Mouse (Mus musculus): ENCODE measurements around the gene Abcg1. TPM values are rescaled to one million over a fixed set of nuclear protein-coding genes. Genes with fewer than 3 reads are reported as not detected.

The Abcg1 gene
- polyA plus RNA-seq, 1 experiment from 2014 or later: 7.9 TPM

GRCm38 (mm10) chr17:31073273-31074052, 16.0 kb downstream of the Abcg1 start:
- Histone ChIP-seq H3K4me3 (peak overlapping the region; percentile 42), H3K4me1 (peaks cover 83% of the 10 kb centered on the region)
- 3% methylated on average over 31 of the region's 31 CpGs for WGBS

GRCm38 (mm10) chr17:31074053-31074590, 16.6 kb downstream of the Abcg1 start:
- H3K4me3 ChIP-seq: peak overlapping the region; percentile 42; the same call in 1 of the 2 replicates
- H3K36me3 ChIP-seq (replicated peaks): no peaks in the 10 kb centered on the region
- H3K27ac ChIP-seq: peak overlapping the region; percentile 76
- no peak for DNase-seq (ENCODE audit: extremely low spot score, low spot score)
- no peaks in the 10 kb centered on the region for H3K9me3 ChIP-seq
- H3K4me1 ChIP-seq: peaks cover 83% of the 10 kb centered on the region
- WGBS: 16% methylated on average over 7 of the region's 7 CpGs
- 0 out of 2 replicates have a peak, but pooled peaks cover 6% of the 10 kb centered on the region for H3K27me3 ChIP-seq (ENCODE audit: poor library complexity, severe bottlenecking)

More at GRCm38 (mm10) chr17:31073273-31074052, 16.0 kb downstream of the Abcg1 start:
- peak; percentile 79 for DNase-seq (ENCODE audit: extremely low spot score, low spot score)
- no peaks in the 10 kb centered on the region for H3K9me3 ChIP-seq
- peak overlapping the region; percentile 76 for H3K27ac ChIP-seq
- no peaks in the 10 kb centered on the region for H3K36me3 ChIP-seq (replicated peaks)
- 0 out of 2 replicates have a peak, but pooled peaks cover 6% of the 10 kb centered on the region for H3K27me3 ChIP-seq (ENCODE audit: poor library complexity, severe bottlenecking)

- no peaks in the 10 kb centered on the region for H3K36me3 ChIP-seq (replicated peaks)
Observed at GRCm38 (mm10) chr17:31074666-31075065, 17.2 kb downstream of the Abcg1 start.

GRCm38 (mm10) chr17:31075471-31075870, 18.0 kb downstream of the Abcg1 start:
- H3K27me3 ChIP-seq (ENCODE audit: poor library complexity, severe bottlenecking): 0 out of 2 replicates have a peak, but pooled peaks cover 6% of the 10 kb centered on the region
- WGBS: 87% methylated on average over 5 of the region's 5 CpGs
- no peaks in the 10 kb centered on the region for H3K36me3 ChIP-seq (replicated peaks)
- no peaks in the 10 kb centered on the region for H3K9me3 ChIP-seq
- H3K27ac ChIP-seq: peak overlapping the region; percentile 76; the same call in 1 of the 2 replicates
- H3K4me1 ChIP-seq: peaks cover 87% of the 10 kb centered on the region
- DNase-seq (ENCODE audit: extremely low spot score, low spot score): no peak
- H3K4me3 ChIP-seq: no peak overlapping the region

More at GRCm38 (mm10) chr17:31074666-31075065, 17.2 kb downstream of the Abcg1 start:
- Histone ChIP-seq H3K27ac (peak overlapping the region; percentile 76), H3K4me1 (peaks cover 86% of the 10 kb centered on the region), H3K4me3 (no peak overlapping the region), H3K9me3 (no peaks in the 10 kb centered on the region), H3K27me3 (ENCODE audit: poor library complexity, severe bottlenecking) (0 out of 2 replicates have a peak, but pooled peaks cover 6% of the 10 kb centered on the region)
- 42% methylated on average over 3 of the region's 3 CpGs for WGBS
- no peak for DNase-seq (ENCODE audit: extremely low spot score, low spot score)

GRCm38 (mm10) chr17:31077561-31077960, 20.1 kb downstream of the Abcg1 start:
- Histone ChIP-seq H3K4me1 (peaks cover 73% of the 10 kb centered on the region), H3K27ac (no peak overlapping the region), H3K4me3 (no peak overlapping the region), H3K27me3 (ENCODE audit: poor library complexity, severe bottlenecking) (0 out of 2 replicates have a peak, but pooled peaks cover 6% of the 10 kb centered on the region), H3K9me3 (no peaks in the 10 kb centered on the region), H3K36me3 (replicated peaks) (no peaks in the 10 kb centered on the region)
- WGBS: 79% methylated on average over 5 of the region's 5 CpGs
- DNase-seq (ENCODE audit: extremely low spot score, low spot score): no peak

GRCm38 (mm10) chr17:31078581-31078980, 21.1 kb downstream of the Abcg1 start:
- peaks cover 63% of the 10 kb centered on the region for H3K4me1 ChIP-seq
- WGBS: 88% methylated on average over 11 of the region's 11 CpGs

GRCm38 (mm10) chr17:31079078-31079840, 21.8 kb downstream of the Abcg1 start:
- Histone ChIP-seq H3K9me3 (no peaks in the 10 kb centered on the region), H3K27ac (peak overlapping the region; percentile 74; the same call in 1 of the 2 replicates), H3K36me3 (replicated peaks) (no peaks in the 10 kb centered on the region), H3K4me1 (peaks cover 56% of the 10 kb centered on the region), H3K27me3 (ENCODE audit: poor library complexity, severe bottlenecking) (0 out of 2 replicates have a peak, but pooled peaks cover 4% of the 10 kb centered on the region), H3K4me3 (no peak overlapping the region)
- no peak for DNase-seq (ENCODE audit: extremely low spot score, low spot score)
- WGBS: 68% methylated on average over 12 of the region's 12 CpGs

More at GRCm38 (mm10) chr17:31078581-31078980, 21.1 kb downstream of the Abcg1 start:
- H3K27ac ChIP-seq: peak overlapping the region; percentile 65
- DNase-seq (ENCODE audit: extremely low spot score, low spot score): no peak
- H3K4me3 ChIP-seq: no peak overlapping the region
- no peaks in the 10 kb centered on the region for H3K9me3 ChIP-seq
- H3K36me3 ChIP-seq (replicated peaks): no peaks in the 10 kb centered on the region
- H3K27me3 ChIP-seq (ENCODE audit: poor library complexity, severe bottlenecking): 0 out of 2 replicates have a peak, but pooled peaks cover 6% of the 10 kb centered on the region

- no peak for DNase-seq (ENCODE audit: extremely low spot score, low spot score)
- Histone ChIP-seq H3K27me3 (ENCODE audit: poor library complexity, severe bottlenecking) (no peaks in the 10 kb centered on the region), H3K36me3 (replicated peaks) (no peaks in the 10 kb centered on the region), H3K4me1 (peaks cover 37% of the 10 kb centered on the region), H3K4me3 (no peak overlapping the region), H3K27ac (no peak overlapping the region), H3K9me3 (no peaks in the 10 kb centered on the region)
- 95% methylated on average over 4 of the region's 4 CpGs for WGBS
Observed at GRCm38 (mm10) chr17:31082296-31083078, 25.0 kb downstream of the Abcg1 start.

- Histone ChIP-seq H3K27ac (no peak overlapping the region), H3K4me3 (no peak overlapping the region), H3K27me3 (ENCODE audit: poor library complexity, severe bottlenecking) (no peaks in the 10 kb centered on the region), H3K9me3 (no peaks in the 10 kb centered on the region), H3K4me1 (peaks cover 36% of the 10 kb centered on the region), H3K36me3 (replicated peaks) (no peaks in the 10 kb centered on the region)
- WGBS: 91% methylated on average over 3 of the region's 3 CpGs
- no peak for DNase-seq (ENCODE audit: extremely low spot score, low spot score)
Observed at GRCm38 (mm10) chr17:31085519-31085918, 28.0 kb downstream of the Abcg1 start.

- peaks cover 36% of the 10 kb centered on the region for H3K4me1 ChIP-seq
Observed at GRCm38 (mm10) chr17:31086196-31086595, 28.7 kb downstream of the Abcg1 start.

GRCm38 (mm10) chr17:31088711-31089110, 31.2 kb downstream of the Abcg1 start:
- H3K9me3 ChIP-seq: no peaks in the 10 kb centered on the region
- H3K27ac ChIP-seq: peak overlapping the region; percentile 76
- H3K36me3 ChIP-seq (replicated peaks): peaks cover 7% of the 10 kb centered on the region
- no peak overlapping the region for H3K4me3 ChIP-seq
- 45% methylated on average over 5 of the region's 5 CpGs for WGBS
- no peak for DNase-seq (ENCODE audit: extremely low spot score, low spot score)
- no peaks in the 10 kb centered on the region for H3K27me3 ChIP-seq (ENCODE audit: poor library complexity, severe bottlenecking)
- peaks cover 39% of the 10 kb centered on the region for H3K4me1 ChIP-seq

More at GRCm38 (mm10) chr17:31086196-31086595, 28.7 kb downstream of the Abcg1 start:
- H3K9me3 ChIP-seq: no peaks in the 10 kb centered on the region
- 94% methylated on average over 7 of the region's 7 CpGs for WGBS
- no peaks in the 10 kb centered on the region for H3K27me3 ChIP-seq (ENCODE audit: poor library complexity, severe bottlenecking)
- no peak overlapping the region for H3K27ac ChIP-seq
- no peak for DNase-seq (ENCODE audit: extremely low spot score, low spot score)
- H3K36me3 ChIP-seq (replicated peaks): no peaks in the 10 kb centered on the region
- H3K4me3 ChIP-seq: no peak overlapping the region

- DNase-seq (ENCODE audit: extremely low spot score, low spot score): no peak
- H3K4me1 ChIP-seq: peaks cover 44% of the 10 kb centered on the region
- H3K36me3 ChIP-seq (replicated peaks): peaks cover 7% of the 10 kb centered on the region
- WGBS: 83% methylated on average over 8 of the region's 8 CpGs
- H3K27me3 ChIP-seq (ENCODE audit: poor library complexity, severe bottlenecking): no peaks in the 10 kb centered on the region
- no peak overlapping the region for H3K4me3 ChIP-seq
- H3K9me3 ChIP-seq: no peaks in the 10 kb centered on the region
- H3K27ac ChIP-seq: peak overlapping the region; percentile 76
Observed at GRCm38 (mm10) chr17:31089848-31090247, 32.4 kb downstream of the Abcg1 start.

Data from forebrain, embryonic 10.5 days (tissue).